Mouse (Mus musculus): ENCODE measurements around the gene Npnt.

GRCm38 (mm10) chr3:132863843-132864242, 86.2 kb downstream of the Npnt start:
- no peak for TF ChIP-seq CTCF (IDR thresholded peaks at IDR 0.05; ENCODE audit: low read depth, low read length)
- no peak for TF ChIP-seq POLR2A (IDR thresholded peaks at IDR 0.05; ENCODE audit: insufficient read depth, low read length)
